In the genomic region with DNA sequence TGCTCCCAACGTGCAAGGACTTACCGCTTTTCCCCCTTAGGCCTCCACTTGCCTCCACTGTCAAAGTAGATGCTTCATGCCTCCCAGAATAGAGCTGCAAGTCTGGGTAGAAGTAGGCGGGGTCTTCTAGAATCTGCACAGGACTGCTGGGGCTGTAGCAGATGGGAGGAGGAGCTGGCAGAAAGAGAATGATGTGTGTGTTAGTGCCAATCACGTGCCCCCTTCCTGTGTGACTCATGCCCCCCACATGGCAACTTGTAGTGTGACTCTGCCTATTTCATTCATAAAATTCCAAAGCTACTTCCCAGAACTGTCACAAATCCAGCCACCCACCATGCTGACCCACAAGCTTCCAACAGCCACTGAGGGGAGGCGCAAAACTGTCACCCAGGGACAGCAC, we compare ENCODE assay signal across 11 mouse cellular contexts. TPM values are rescaled to one million over a fixed set of nuclear protein-coding genes. Genes with fewer than 3 reads are reported as not detected.
A peak's percentile ranks its signal among the peaks of the same experiment; 100 is the strongest.
DNase-seq lines count a peak whose midpoint lies in the region; ATAC-seq and TF ChIP-seq lines count a peak whose summit lies in the region.
"Had no signal": no experiment of that assay in that cellular context is flagged by ENCODE, and none has a peak within 500 bp of the region (broad histone marks: within the 10 kb centered on the region; RNA-seq: fewer than 3 reads in every experiment).

No protein-coding gene starts in this region.

- H3K4me2 ChIP-seq in midbrain, postnatal 0 days (ENCODE audit: low read depth, low read length, poor library complexity, severe bottlenecking), result no peak overlapping the region
- H3K4me2 ChIP-seq in midbrain, embryonic 16.5 days (ENCODE audit: low read length), result no peak overlapping the region
- H3K4me2 ChIP-seq: embryonic facial prominence, embryonic 12.5 days had no signal

- H3K4me1 ChIP-seq in midbrain, postnatal 0 days (ENCODE audit: insufficient read depth, low read length), result no peaks in the 10 kb centered on the region
- no peaks in the 10 kb centered on the region for H3K4me1 ChIP-seq in midbrain, embryonic 16.5 days (ENCODE audit: control insufficient read depth, insufficient read depth, low read length)

- intact Hi-C loops in gastrocnemius, adult 2 months (cut with DNase I), result loop anchor here (5.0 kb wide), 1 partner anchor 66 kb away; no protein-coding TSS in a partner anchor
- intact Hi-C loops in gastrocnemius, postnatal 36 days (cut with DNase I), result loop anchor here (5.0 kb wide), 1 partner anchor 56 kb away; no protein-coding TSS in a partner anchor

- H3K4me3 ChIP-seq in gastrocnemius, adult 2 months, result peak overlapping the region; percentile 28; the same call in 1 of the 2 replicates
- no peak overlapping the region for H3K4me3 ChIP-seq in midbrain, postnatal 0 days (ENCODE audit: low read depth, low read length)
- H3K4me3 ChIP-seq in midbrain, embryonic 16.5 days (ENCODE audit: low read depth, low read length), result no peak overlapping the region
- H3K4me3 ChIP-seq: embryonic facial prominence, embryonic 12.5 days had no signal

- no peak overlapping the region for H3K9ac ChIP-seq in midbrain, postnatal 0 days (replicated peaks; ENCODE audit: low read length, poor library complexity, severe bottlenecking)
- H3K9ac ChIP-seq in midbrain, embryonic 16.5 days (ENCODE audit: low read depth, low read length), result no peak overlapping the region
- H3K9ac ChIP-seq: embryonic facial prominence, embryonic 12.5 days; liver, postnatal 0 days had no signal

- H3K36me3 ChIP-seq in midbrain, postnatal 0 days (ENCODE audit: insufficient read depth, low read length), result peaks cover 37% of the 10 kb centered on the region
- peaks cover 9% of the 10 kb centered on the region for H3K36me3 ChIP-seq in midbrain, embryonic 16.5 days (ENCODE audit: control insufficient read depth, insufficient read depth, low read length)

- ATAC-seq in midbrain, postnatal 0 days (ENCODE audit: low FRiP score), result no peak
- no peak for ATAC-seq in midbrain, embryonic 16.5 days
- ATAC-seq: inflammation-experienced regulatory T-cells, adult 6 months; liver, postnatal 0 days had no signal

- WGBS in midbrain, postnatal 0 days, result 83% methylated on average over 5 of the region's 5 CpGs
- 91% methylated on average over 5 of the region's 5 CpGs for WGBS in midbrain, embryonic 16.5 days

- DNase-seq in gastrocnemius, adult 2 months, result peak; percentile 41
- no peak for DNase-seq in gastrocnemius, postnatal 36 days
- peak; percentile 19 for DNase-seq in midbrain, postnatal 0 days (ENCODE audit: low spot score)
- DNase-seq in layer of hippocampus, adult 9-11 months, result peak; percentile 76
- DNase-seq in telencephalon, adult 2 months (ENCODE audit: low read depth, low spot score), result peak; percentile 76
- DNase-seq in spleen, adult 12 weeks (ENCODE audit: low spot score), result no peak
- no peak for DNase-seq in cerebellum, adult 11 months
- DNase-seq: liver, postnatal 0 days had no signal

- TF ChIP-seq CTCF in gastrocnemius, adult 2 months (IDR thresholded peaks at IDR 0.05), result no peak
- no peak for TF ChIP-seq CTCF in midbrain, postnatal 0 days (IDR thresholded peaks at IDR 0.05)

- H3K9me3 ChIP-seq in midbrain, postnatal 0 days (ENCODE audit: low read length), result no peaks in the 10 kb centered on the region
- no peaks in the 10 kb centered on the region for H3K9me3 ChIP-seq in midbrain, embryonic 16.5 days (replicated peaks; ENCODE audit: control insufficient read depth, low read length, poor library complexity, severe bottlenecking)
- H3K9me3 ChIP-seq: embryonic facial prominence, embryonic 12.5 days had no signal

- no peaks in the 10 kb centered on the region for H3K27me3 ChIP-seq in midbrain, postnatal 0 days (ENCODE audit: insufficient read depth, low read length)
- H3K27me3 ChIP-seq in midbrain, embryonic 16.5 days (ENCODE audit: control insufficient read depth, insufficient read depth, low read depth, low read length), result no peaks in the 10 kb centered on the region
- H3K27me3 ChIP-seq: embryonic facial prominence, embryonic 12.5 days had no signal

- peak overlapping the region; percentile 91 for H3K27ac ChIP-seq in gastrocnemius, adult 2 months
- H3K27ac ChIP-seq in midbrain, postnatal 0 days (ENCODE audit: low read depth, low read length), result no peak overlapping the region
- no peak overlapping the region for H3K27ac ChIP-seq in midbrain, embryonic 16.5 days (ENCODE audit: low read length)
- H3K27ac ChIP-seq: embryonic facial prominence, embryonic 12.5 days had no signal

RNA-seq across cellular contexts. Expression of a gene that starts 48.4 kb away (rescaled TPM):
- total RNA-seq in gastrocnemius, adult 2 months (2021), result 100 to 1,000 TPM; 397 to 399 TPM
- total RNA-seq in gastrocnemius, postnatal 36 days (2021), result 100 to 1,000 TPM; 276 to 313 TPM
- 26.2 and 30.8 TPM in 2 replicates for total RNA-seq in midbrain, postnatal 0 days (2014; rRNA removed)
- polyA plus RNA-seq in midbrain, postnatal 0 days (2015; fragmentation: Nextera tagmentation; extraction: Ambion mirVana), result 5.4 and 5.8 TPM in 2 replicates
- polyA plus RNA-seq in midbrain, embryonic 16.5 days (2015; fragmentation: Nextera tagmentation; extraction: Ambion mirVana), result 8.3 and 9.1 TPM in 2 replicates

Comparison
In these comparisons a context has a peak if more than half of its experiments do, and no peak if none do; other contexts are left out.
1. DNase-seq: peak in gastrocnemius, adult 2 months (single experiment), midbrain, postnatal 0 days (single experiment), layer of hippocampus, adult 9-11 months (single experiment) and telencephalon, adult 2 months (single experiment); none in gastrocnemius, postnatal 36 days (0 of 2), spleen, adult 12 weeks (single experiment) and cerebellum, adult 11 months (single experiment).